Mouse (Mus musculus): ENCODE results near the gene Tle2. TPM values are rescaled to one million over a fixed set of nuclear protein-coding genes. Genes with fewer than 3 reads are reported as not detected.

Tle2 gene
- 14.3 and 16.5 TPM in 2 replicates for polyA plus RNA-seq (2016; fragmentation: Nextera tagmentation; extraction: Ambion mirVana)

DNA sequence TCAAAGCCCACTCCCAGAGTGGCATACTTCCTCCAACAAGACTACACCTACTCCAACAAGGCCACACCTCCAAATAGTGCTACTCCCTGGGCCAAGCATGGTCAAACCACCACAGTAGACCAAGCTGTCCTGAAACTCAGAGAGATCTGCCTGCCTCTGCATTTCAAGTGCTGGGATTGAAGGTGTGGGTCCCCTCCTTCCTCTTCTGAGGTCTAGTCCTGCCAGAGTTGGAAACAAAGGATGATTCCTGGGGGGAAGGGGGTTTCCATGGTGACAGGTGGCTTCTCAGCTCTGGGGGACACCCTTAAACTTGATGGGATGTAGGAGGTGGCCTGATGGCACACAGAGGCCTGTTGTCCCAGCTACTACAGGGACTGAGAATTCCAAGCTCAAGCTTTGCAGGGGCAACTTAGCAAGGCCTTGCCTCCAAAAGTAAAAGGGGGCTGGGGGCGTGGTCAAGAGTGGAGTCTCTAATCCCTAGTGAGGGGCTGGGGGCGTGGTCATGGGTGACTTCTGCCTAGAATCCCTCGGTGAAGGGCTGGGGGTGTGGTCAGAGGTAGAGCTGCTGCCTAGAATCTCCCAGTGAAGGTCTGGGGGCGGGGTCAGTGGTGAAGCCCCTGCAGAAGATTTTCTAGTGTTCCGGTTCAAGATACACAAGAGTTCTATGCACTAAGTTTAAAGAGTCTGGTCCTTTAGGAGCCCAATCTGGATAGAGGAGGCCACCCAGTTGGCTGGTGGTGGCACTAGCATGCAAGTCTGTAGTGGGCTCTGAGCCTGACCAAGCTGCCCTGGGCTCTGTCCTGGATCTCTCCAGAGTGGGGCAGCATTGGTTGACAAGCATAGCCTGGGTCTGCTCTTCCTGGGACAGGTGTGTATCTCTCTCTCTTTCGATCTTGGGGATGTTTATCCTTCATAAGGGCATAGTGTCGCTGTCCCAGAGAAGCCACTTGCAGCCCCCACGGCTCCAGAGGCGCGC, at the start of gene Tle2:
TSS of gene Tle2 (plus strand) at position 481 of the 976 bp plus-strand sequence.
- Histone ChIP-seq H3K9me3 (no peaks in the 10 kb centered on the region), H3K27ac (peak within 1 kb of the TSS; percentile 19; the same call in 1 of the 2 replicates), H3K4me2 (peak within 1 kb of the TSS; percentile 74), H3K9ac (peak within 1 kb of the TSS; percentile 63), H3K4me3 (replicated peaks) (peak within 1 kb of the TSS; percentile 52), H3K36me3 (replicated peaks) (no peaks in the 10 kb centered on the region), H3K27me3 (peaks cover 80% of the 10 kb centered on the region), H3K4me1 (peaks cover 57% of the 10 kb centered on the region)
- WGBS, result 17% methylated on average over 10 of the region's 10 CpGs
- no peak for ATAC-seq (ENCODE audit: low FRiP score)

GRCm38 (mm10) chr10:81525017-81525694, 49.2 kb upstream of the Tle2 start:
- Histone ChIP-seq H3K27ac (no peak overlapping the region), H3K36me3 (replicated peaks) (peaks cover 17% of the 10 kb centered on the region)
- whole genome bisulfite sequencing, result 79% methylated on average over 12 of the region's 13 CpGs

GRCm38 (mm10) chr10:81526779-81527178, 47.6 kb upstream of the Tle2 start:
- H3K9me3 ChIP-seq, result no peaks in the 10 kb centered on the region
- no peak overlapping the region for H3K9ac ChIP-seq
- no peaks in the 10 kb centered on the region for H3K4me1 ChIP-seq
- H3K36me3 ChIP-seq (replicated peaks), result peaks cover 31% of the 10 kb centered on the region
- peak; percentile 42; the same call in 1 of the 2 replicates for ATAC-seq (ENCODE audit: low FRiP score)
- H3K27ac ChIP-seq, result no peak overlapping the region
- no peak overlapping the region for H3K4me3 ChIP-seq (replicated peaks)
- H3K27me3 ChIP-seq, result peaks cover 25% of the 10 kb centered on the region
- 13% methylated on average over 14 of the region's 14 CpGs for WGBS
- no peak overlapping the region for H3K4me2 ChIP-seq

More at GRCm38 (mm10) chr10:81525017-81525694, 49.2 kb upstream of the Tle2 start:
- ATAC-seq (ENCODE audit: low FRiP score), result no peak
- H3K4me3 ChIP-seq (replicated peaks), result no peak overlapping the region
- H3K9ac ChIP-seq, result no peak overlapping the region
- H3K4me2 ChIP-seq, result no peak overlapping the region
- peaks cover 30% of the 10 kb centered on the region for H3K27me3 ChIP-seq
- no peaks in the 10 kb centered on the region for H3K9me3 ChIP-seq
- no peaks in the 10 kb centered on the region for H3K4me1 ChIP-seq

DNA sequence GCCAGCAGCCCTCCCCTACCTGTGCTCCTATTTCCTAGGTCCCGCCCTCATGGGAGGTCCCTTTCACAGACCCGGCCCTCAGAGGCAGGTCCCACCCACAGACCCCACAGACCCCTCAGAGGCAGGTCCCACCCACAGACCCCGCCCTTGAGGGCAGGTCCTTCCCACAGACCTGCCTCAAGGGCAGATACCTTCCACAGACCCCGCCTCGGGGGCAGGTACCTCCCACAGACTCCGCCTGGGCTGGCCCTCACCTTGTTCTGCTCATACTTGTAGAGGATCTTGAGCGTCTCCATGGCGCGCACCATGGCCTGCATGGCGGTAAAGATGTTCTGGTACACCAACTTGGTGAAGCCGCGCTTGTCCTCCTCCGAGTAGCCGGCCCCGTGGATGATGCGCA, 39.5 kb upstream of the Tle2 start:
- no peaks in the 10 kb centered on the region for H3K27me3 ChIP-seq
- H3K4me1 ChIP-seq, result no peaks in the 10 kb centered on the region
- no peak overlapping the region for H3K4me3 ChIP-seq (replicated peaks)
- H3K4me2 ChIP-seq, result no peak overlapping the region
- no peak overlapping the region for H3K9ac ChIP-seq
- 66% methylated on average over 16 of the region's 16 CpGs for WGBS
- peaks cover 46% of the 10 kb centered on the region for H3K36me3 ChIP-seq (replicated peaks)
- ATAC-seq (ENCODE audit: low FRiP score), result no peak
- no peak overlapping the region for H3K27ac ChIP-seq
- H3K9me3 ChIP-seq, result no peaks in the 10 kb centered on the region

- Histone ChIP-seq H3K4me3 (replicated peaks) (no peak overlapping the region), H3K4me2 (no peak overlapping the region), H3K36me3 (replicated peaks) (peaks cover 28% of the 10 kb centered on the region), H3K27me3 (no peaks in the 10 kb centered on the region), H3K9me3 (no peaks in the 10 kb centered on the region), H3K9ac (no peak overlapping the region), H3K4me1 (peaks cover 6% of the 10 kb centered on the region), H3K27ac (no peak overlapping the region)
- no peak for ATAC-seq (ENCODE audit: low FRiP score)
- 77% methylated on average over 6 of the region's 6 CpGs for WGBS
Measured at GRCm38 (mm10) chr10:81536734-81537133, 37.6 kb upstream of the Tle2 start.

- H3K9me3 ChIP-seq, result no peaks in the 10 kb centered on the region
- H3K27me3 ChIP-seq, result no peaks in the 10 kb centered on the region
- no peak overlapping the region for H3K4me3 ChIP-seq (replicated peaks)
- H3K4me2 ChIP-seq, result no peak overlapping the region
- H3K27ac ChIP-seq, result no peak overlapping the region
- peaks cover 13% of the 10 kb centered on the region for H3K4me1 ChIP-seq
- WGBS, result 84% methylated on average over 2 of the region's 2 CpGs
- ATAC-seq (ENCODE audit: low FRiP score), result no peak
- H3K9ac ChIP-seq, result no peak overlapping the region
- H3K36me3 ChIP-seq (replicated peaks), result peaks cover 24% of the 10 kb centered on the region
Measured at GRCm38 (mm10) chr10:81537429-81537828, 36.9 kb upstream of the Tle2 start.

- H3K27me3 ChIP-seq, result no peaks in the 10 kb centered on the region
- peaks cover 24% of the 10 kb centered on the region for H3K4me1 ChIP-seq
- H3K36me3 ChIP-seq (replicated peaks), result peaks cover 17% of the 10 kb centered on the region
- 83% methylated on average over 3 of the region's 3 CpGs for WGBS
- H3K4me3 ChIP-seq (replicated peaks), result no peak overlapping the region
- H3K9me3 ChIP-seq, result no peaks in the 10 kb centered on the region
- ATAC-seq (ENCODE audit: low FRiP score), result no peak
- no peak overlapping the region for H3K4me2 ChIP-seq
- no peak overlapping the region for H3K9ac ChIP-seq
- no peak overlapping the region for H3K27ac ChIP-seq
Measured at GRCm38 (mm10) chr10:81538321-81539048, 35.9 kb upstream of the Tle2 start.

GRCm38 (mm10) chr10:81541363-81541762, 33.0 kb upstream of the Tle2 start:
- Histone ChIP-seq H3K4me1 (peaks cover 39% of the 10 kb centered on the region), H3K9me3 (no peaks in the 10 kb centered on the region), H3K27ac (no peak overlapping the region), H3K27me3 (no peaks in the 10 kb centered on the region), H3K36me3 (replicated peaks) (peaks cover 9% of the 10 kb centered on the region; the same call in 1 of the 2 replicates), H3K4me3 (replicated peaks) (no peak overlapping the region), H3K4me2 (no peak overlapping the region), H3K9ac (0 out of 2 replicates have a peak overlapping the region, but pooled peaks have one; percentile 2)
- whole genome bisulfite sequencing, result 89% methylated on average over 5 of the region's 5 CpGs
- ATAC-seq (ENCODE audit: low FRiP score), result no peak

GRCm38 (mm10) chr10:81541803-81542202, 32.6 kb upstream of the Tle2 start:
- Histone ChIP-seq H3K9ac (0 out of 2 replicates have a peak overlapping the region, but pooled peaks have one; percentile 2), H3K4me3 (replicated peaks) (no peak overlapping the region), H3K27me3 (no peaks in the 10 kb centered on the region), H3K4me1 (peaks cover 39% of the 10 kb centered on the region), H3K9me3 (no peaks in the 10 kb centered on the region), H3K27ac (no peak overlapping the region), H3K4me2 (no peak overlapping the region), H3K36me3 (replicated peaks) (peaks cover 9% of the 10 kb centered on the region; the same call in 1 of the 2 replicates)
- 93% methylated on average over 10 of the region's 10 CpGs for WGBS
- no peak for ATAC-seq (ENCODE audit: low FRiP score)

DNA sequence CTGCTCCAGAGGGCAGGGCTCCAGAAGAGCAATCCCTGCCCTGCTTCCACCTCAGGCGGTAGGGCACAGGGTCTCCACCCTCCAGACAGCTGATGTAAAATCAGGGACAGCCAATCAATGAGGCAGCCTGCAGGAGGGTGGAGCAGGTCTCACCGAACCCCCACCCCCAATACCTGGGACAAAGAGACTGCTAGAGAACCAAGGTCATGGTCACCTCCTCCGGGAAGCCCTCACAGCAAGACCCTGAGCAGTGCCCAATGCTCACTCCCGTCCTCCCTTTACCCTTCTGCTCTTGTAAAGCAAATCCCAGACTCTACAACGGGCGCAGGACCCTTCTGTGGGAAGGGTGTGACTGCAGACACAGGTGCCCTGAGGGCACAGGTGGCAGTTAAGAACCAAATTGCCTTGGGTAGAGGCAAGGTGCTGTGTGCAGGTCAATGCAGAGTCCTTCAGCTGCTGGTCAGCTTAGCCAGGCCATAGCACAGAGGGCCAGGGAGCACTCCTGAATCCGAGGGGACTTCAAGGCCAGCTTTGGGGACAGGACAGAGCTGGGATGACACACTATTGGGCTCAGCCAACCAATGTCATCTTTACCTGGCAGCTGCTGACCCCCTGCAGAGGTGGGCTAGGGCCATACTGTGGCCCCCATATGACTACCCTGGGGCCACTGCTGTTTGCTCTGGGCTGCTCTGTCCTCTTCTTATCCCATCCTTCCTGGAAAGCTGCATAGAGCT, 31.5 kb upstream of the Tle2 start:
- Histone ChIP-seq H3K9me3 (no peaks in the 10 kb centered on the region), H3K27me3 (no peaks in the 10 kb centered on the region), H3K4me3 (replicated peaks) (peak overlapping the region; percentile 96), H3K9ac (peak overlapping the region; percentile 91), H3K27ac (no peak overlapping the region), H3K4me1 (peaks cover 39% of the 10 kb centered on the region), H3K4me2 (peak overlapping the region; percentile 99), H3K36me3 (replicated peaks) (peaks cover 9% of the 10 kb centered on the region; the same call in 1 of the 2 replicates)
- no peak for ATAC-seq (ENCODE audit: low FRiP score)
- WGBS, result 76% methylated on average over 7 of the region's 7 CpGs

DNA sequence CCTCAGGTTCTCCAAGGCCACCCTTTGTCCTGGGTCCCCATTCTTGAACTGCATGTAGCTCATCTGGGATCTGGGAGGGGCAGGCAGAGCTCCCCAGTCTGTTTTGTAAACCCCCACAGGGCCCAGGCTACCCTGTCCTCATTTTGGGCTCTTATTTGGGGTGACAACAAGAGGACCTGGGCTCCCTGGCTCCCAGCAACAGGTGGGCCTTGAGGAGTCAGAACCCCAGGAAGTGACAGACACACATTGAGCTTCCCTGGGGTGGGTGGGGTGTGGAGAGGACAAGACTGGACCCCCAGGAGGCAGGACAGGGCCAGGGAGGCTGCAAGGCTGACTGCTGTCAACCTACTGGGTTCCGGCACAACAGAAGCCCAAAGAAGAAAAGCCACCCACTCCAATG, 30.7 kb upstream of the Tle2 start:
- WGBS, result 53% methylated on average over 1 of the region's 1 CpGs
- Histone ChIP-seq H3K4me1 (peaks cover 39% of the 10 kb centered on the region), H3K36me3 (replicated peaks) (peaks cover 9% of the 10 kb centered on the region; the same call in 1 of the 2 replicates), H3K27ac (no peak overlapping the region), H3K27me3 (no peaks in the 10 kb centered on the region), H3K4me3 (replicated peaks) (peak overlapping the region; percentile 96), H3K9ac (peak overlapping the region; percentile 91), H3K4me2 (peak overlapping the region; percentile 99), H3K9me3 (no peaks in the 10 kb centered on the region)
- no peak for ATAC-seq (ENCODE audit: low FRiP score)
